Mouse (Mus musculus) thymus, adult 2 months (tissue): ENCODE measurements at regions not wholly inside any gene's neighbourhood (a gene's known extent, or its start where the extent isn't known, plus 50 kb on each side); places are given as distances from the start of the nearest gene placed in this dataset.

Experiments used
- DNase-seq: peaks from one replicate; pipeline ENCODE4 v3.0.0; 2021
- H3K27ac ChIP-seq: fragments of 200-500 bp; 2 replicates; pipeline ENCODE4 v1.5.1; 2012; ENCODE audit warnings: low read length, control low read depth; ENCODE audit not compliant: control insufficient read depth, insufficient read depth
- H3K27me3 ChIP-seq: fragments of 200-500 bp; 2 replicates; pipeline ENCODE4 v1.6.1; 2012; ENCODE audit warnings: mild to moderate bottlenecking, low read length, moderate library complexity, mixed read lengths; ENCODE audit not compliant: control insufficient read depth, insufficient read depth
- H3K36me3 ChIP-seq: fragments of 200-500 bp; 2 replicates; pipeline ENCODE4 v1.6.1; 2012; ENCODE audit warnings: mild to moderate bottlenecking, low read length, moderate library complexity; ENCODE audit not compliant: control insufficient read depth, insufficient read depth
- H3K4me1 ChIP-seq: fragments of 200-500 bp; replicated peaks from 2 replicates; pipeline ENCODE4 v1.6.1; 2012; ENCODE audit warnings: low read length; ENCODE audit not compliant: control insufficient read depth, insufficient read depth
- H3K4me3 ChIP-seq: fragments of 200-500 bp; 2 replicates; pipeline ENCODE4 v1.5.1; 2012; ENCODE audit warnings: mild to moderate bottlenecking, low read length, control low read depth, moderate library complexity; ENCODE audit not compliant: control insufficient read depth, insufficient read depth
- CTCF ChIP-seq: fragments of 200-500 bp; IDR thresholded peaks from 2 replicates; pipeline ENCODE4 v1.5.1; 2012; ENCODE audit warnings: mild to moderate bottlenecking, control low read depth, low read length, moderate library complexity, borderline replicate concordance; ENCODE audit not compliant: control insufficient read depth, poor library complexity, insufficient read depth; ENCODE audit errors: extremely low read depth
- POLR2A ChIP-seq: fragments of 200-500 bp; IDR thresholded peaks from 2 replicates; pipeline ENCODE4 v1.6.1; 2012; ENCODE audit warnings: mild to moderate bottlenecking, low read length, control low read depth, moderate library complexity; ENCODE audit not compliant: control insufficient read depth, poor library complexity, insufficient read depth; ENCODE audit errors: extremely low read depth
- WGBS: fragments of 180-500 bp; shearing (Covaris S2); methylation state at CpG from one replicate; pipeline ENCODE4 v1.1.7; 2018; 5-methylcytosine and 5-hydroxymethylcytosine counted together

GRCm38 (mm10) chr11:63570646-63571045 is 351.4 kb downstream of the Hs3st3b1 start:
- 81% methylated on average over 1 of the region's 1 CpGs for WGBS
- Histone ChIP-seq H3K36me3 (no peaks in the 10 kb centered on the region), H3K4me1 (no peaks in the 10 kb centered on the region), H3K27me3 (no peaks in the 10 kb centered on the region), H3K4me3 (no peak overlapping the region), H3K27ac (no peak overlapping the region)
- DNase-seq = no peak
- no peak for TF ChIP-seq POLR2A
- no peak for TF ChIP-seq CTCF

GRCm38 (mm10) chr11:63573271-63573670 is 348.8 kb downstream of the Hs3st3b1 start:
- Histone ChIP-seq H3K27me3 (no peaks in the 10 kb centered on the region), H3K27ac (no peak overlapping the region), H3K4me3 (no peak overlapping the region), H3K36me3 (no peaks in the 10 kb centered on the region), H3K4me1 (no peaks in the 10 kb centered on the region)
- WGBS = 73% methylated on average over 2 of the region's 2 CpGs
- TF ChIP-seq POLR2A = no peak
- no peak for TF ChIP-seq CTCF
- DNase-seq = no peak

- no peak for DNase-seq
- no peak for TF ChIP-seq CTCF
- TF ChIP-seq POLR2A = no peak
- H3K4me3 ChIP-seq = no peak overlapping the region
- H3K27ac ChIP-seq = no peak overlapping the region
- H3K4me1 ChIP-seq = no peaks in the 10 kb centered on the region
- H3K36me3 ChIP-seq = no peaks in the 10 kb centered on the region
- no peaks in the 10 kb centered on the region for H3K27me3 ChIP-seq
- 90% methylated on average over 3 of the region's 3 CpGs for WGBS
Measured at GRCm38 (mm10) chr11:63583321-63583720, 338.8 kb downstream of the Hs3st3b1 start.

GRCm38 (mm10) chr11:63585216-63585869 is 336.7 kb downstream of the Hs3st3b1 start:
- Histone ChIP-seq H3K36me3 (no peaks in the 10 kb centered on the region), H3K4me3 (no peak overlapping the region), H3K27ac (no peak overlapping the region), H3K27me3 (no peaks in the 10 kb centered on the region), H3K4me1 (no peaks in the 10 kb centered on the region)
- DNase-seq = no peak
- WGBS = 89% methylated on average over 8 of the region's 8 CpGs
- TF ChIP-seq POLR2A = no peak
- TF ChIP-seq CTCF = no peak

GRCm38 (mm10) chr11:63620220-63620619 is 301.9 kb downstream of the Hs3st3b1 start:
- H3K27ac ChIP-seq = no peak overlapping the region
- H3K27me3 ChIP-seq = no peaks in the 10 kb centered on the region
- no peak for DNase-seq
- H3K4me1 ChIP-seq = no peaks in the 10 kb centered on the region
- TF ChIP-seq CTCF (no peak), POLR2A (no peak)
- no peaks in the 10 kb centered on the region for H3K36me3 ChIP-seq
- H3K4me3 ChIP-seq = no peak overlapping the region
- WGBS = 77% methylated on average over 4 of the region's 4 CpGs

- 91% methylated on average over 11 of the region's 11 CpGs for WGBS
- Histone ChIP-seq H3K4me1 (no peaks in the 10 kb centered on the region), H3K27me3 (no peaks in the 10 kb centered on the region), H3K4me3 (no peak overlapping the region), H3K36me3 (no peaks in the 10 kb centered on the region), H3K27ac (no peak overlapping the region)
- TF ChIP-seq POLR2A = no peak
- TF ChIP-seq CTCF = no peak
- no peak for DNase-seq
Measured at GRCm38 (mm10) chr11:63630336-63630735, 291.8 kb downstream of the Hs3st3b1 start.

- Histone ChIP-seq H3K27ac (no peak overlapping the region), H3K27me3 (no peaks in the 10 kb centered on the region), H3K36me3 (no peaks in the 10 kb centered on the region), H3K4me1 (no peaks in the 10 kb centered on the region), H3K4me3 (no peak overlapping the region)
- TF ChIP-seq CTCF (no peak), POLR2A (no peak)
- DNase-seq = no peak
- WGBS = 93% methylated on average over 9 of the region's 9 CpGs
Measured at GRCm38 (mm10) chr11:63657057-63657456, 265.0 kb downstream of the Hs3st3b1 start.
